Mouse (Mus musculus) CH12.LX (cell line): ENCODE results near the gene Ndufa11.

Experiments
- CHD2 ChIP-seq: IDR thresholded peaks from 2 replicates; pipeline ENCODE4 v1.6.1; 2011; ENCODE audit warnings: low read length, improper control_type of control experiment
- CTCF ChIP-seq, 2 experiments: IDR thresholded peaks in 1 of 2; conservative IDR thresholded peaks in 1 of 2; 2 replicates each; pipeline ENCODE4 v1.5.1; 2011 to 2012; ENCODE audit warnings: low read depth in 2 of 2, low read length in 2 of 2, improper control_type of control experiment in 1 of 2, inconsistent platforms in 1 of 2, mild to moderate bottlenecking in 1 of 2, moderate library complexity in 1 of 2
- E2F4 ChIP-seq: IDR thresholded peaks from 2 replicates; pipeline ENCODE4 v1.6.1; 2011; ENCODE audit warnings: low read depth, low read length, improper control_type of control experiment; ENCODE audit not compliant: insufficient replicate concordance
- EP300 ChIP-seq: IDR thresholded peaks from 2 replicates; pipeline ENCODE4 v1.6.1; 2011; ENCODE audit warnings: low read length, improper control_type of control experiment
- HCFC1 ChIP-seq: IDR thresholded peaks from 2 replicates; pipeline ENCODE4 v1.6.1; 2012; ENCODE audit warnings: low read depth, mild to moderate bottlenecking, inconsistent platforms, low read length, improper control_type of control experiment
- MAX ChIP-seq: IDR thresholded peaks from 2 replicates; pipeline ENCODE4 v1.6.1; 2011; ENCODE audit warnings: low read length, improper control_type of control experiment
- POLR2A ChIP-seq: IDR thresholded peaks from 2 replicates; pipeline ENCODE4 v1.6.1; 2011; ENCODE audit warnings: low read depth, mild to moderate bottlenecking, improper control_type of control experiment, low read length
- RAD21 ChIP-seq: IDR thresholded peaks from 2 replicates; pipeline ENCODE4 v1.6.1; 2011; ENCODE audit warnings: low read depth, mild to moderate bottlenecking, low read length, improper control_type of control experiment, moderate library complexity
- USF2 ChIP-seq: conservative IDR thresholded peaks from 2 replicates; pipeline ENCODE4 v1.6.1; 2011; ENCODE audit warnings: low read depth, low read length, improper control_type of control experiment

- no peak for TF ChIP-seq EP300
- no peak for TF ChIP-seq CTCF (conservative IDR thresholded peaks at IDR 0.05 in 1 of 2, IDR thresholded peaks at IDR 0.05 in 1 of 2; ENCODE audit: low read depth in 2 of 2, low read length in 2 of 2)
- TF ChIP-seq E2F4, result no peak
- TF ChIP-seq CHD2, result no peak
- no peak for TF ChIP-seq MAX
- TF ChIP-seq HCFC1, result no peak
- no peak for TF ChIP-seq RAD21
- TF ChIP-seq POLR2A, result no peak
- TF ChIP-seq USF2, result no peak
Measured at GRCm38 (mm10) chr17:56683546-56684140, 33.9 kb upstream of the Ndufa11 start.
